In the genomic region with DNA sequence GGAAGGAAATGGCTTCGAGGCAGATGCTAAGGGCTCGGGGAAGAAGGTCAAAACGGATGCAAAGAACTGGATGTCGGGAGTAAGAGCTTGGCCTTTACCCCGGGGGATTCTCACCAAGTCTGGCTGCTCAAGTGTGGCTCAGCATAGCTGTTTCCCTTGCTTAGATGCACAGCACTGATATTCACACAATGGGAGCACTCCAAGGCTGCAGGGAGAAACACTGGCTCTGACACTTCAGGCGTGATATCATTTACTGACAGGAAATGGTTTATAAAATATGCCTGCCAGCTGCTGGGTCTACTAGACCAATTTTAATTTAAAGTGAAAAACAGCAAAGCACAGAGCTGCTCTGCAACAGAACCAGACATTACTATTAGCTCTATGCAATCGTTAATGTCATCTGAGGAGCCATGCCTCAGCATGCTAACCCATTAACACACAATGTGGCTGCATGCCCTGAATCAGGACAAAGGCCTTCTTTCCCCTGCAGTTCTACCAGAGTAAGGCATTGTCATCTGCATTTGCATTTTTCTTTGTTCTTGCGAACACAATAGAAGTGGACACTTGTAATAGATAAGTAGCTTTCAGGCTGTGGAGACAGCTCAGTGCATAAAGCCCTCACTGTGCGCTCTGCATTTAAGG, we compare ENCODE assay signal across 31 mouse cellular contexts.
A peak's percentile ranks its signal among the peaks of the same experiment; 100 is the strongest.
DNase-seq lines count a peak whose midpoint lies in the region; ATAC-seq lines count a peak whose summit lies in the region.
"Had no signal": no experiment of that assay in that cellular context is flagged by ENCODE, and none has a peak within 500 bp of the region (broad histone marks: within the 10 kb centered on the region; RNA-seq: fewer than 3 reads in every experiment).

No protein-coding gene starts in this region.

- 59% methylated on average over 9 of the region's 9 CpGs for WGBS in forebrain, embryonic 15.5 days
- WGBS in forebrain, embryonic 12.5 days: 71% methylated on average over 9 of the region's 9 CpGs
- WGBS in neural tube, embryonic 13.5 days: 63% methylated on average over 9 of the region's 9 CpGs
- 60% methylated on average over 9 of the region's 9 CpGs for WGBS in forebrain, embryonic 16.5 days

- no peaks in the 10 kb centered on the region for H3K27me3 ChIP-seq in forebrain, embryonic 15.5 days
- H3K27me3 ChIP-seq in forebrain, embryonic 12.5 days: no peaks in the 10 kb centered on the region
- no peaks in the 10 kb centered on the region for H3K27me3 ChIP-seq in neural tube, embryonic 13.5 days
- no peaks in the 10 kb centered on the region for H3K27me3 ChIP-seq in forebrain, embryonic 16.5 days (replicated peaks; ENCODE audit: control insufficient read depth, insufficient read depth, low read length)
- H3K27me3 ChIP-seq: heart, embryonic 13.5 days; hindbrain, embryonic 12.5 days; liver, embryonic 13.5 days; Patski had no signal

- no peak overlapping the region for H3K9ac ChIP-seq in forebrain, embryonic 15.5 days (replicated peaks)
- no peak overlapping the region for H3K9ac ChIP-seq in forebrain, embryonic 12.5 days
- H3K9ac ChIP-seq in neural tube, embryonic 13.5 days: no peak overlapping the region
- H3K9ac ChIP-seq in forebrain, embryonic 16.5 days (replicated peaks; ENCODE audit: low read depth, low read length): no peak overlapping the region
- H3K9ac ChIP-seq: heart, embryonic 13.5 days; hindbrain, embryonic 12.5 days; liver, embryonic 13.5 days had no signal

- H3K4me3 ChIP-seq in forebrain, embryonic 15.5 days: no peak overlapping the region
- H3K4me3 ChIP-seq in forebrain, embryonic 12.5 days (replicated peaks): no peak overlapping the region
- no peak overlapping the region for H3K4me3 ChIP-seq in neural tube, embryonic 13.5 days
- H3K4me3 ChIP-seq in forebrain, embryonic 16.5 days (replicated peaks; ENCODE audit: low read length): no peak overlapping the region
- H3K4me3 ChIP-seq: embryonic facial prominence, embryonic 10.5 days; heart, adult 2 months; heart, embryonic 13.5 days; hindbrain, embryonic 12.5 days; left cerebral cortex, adult 2 months; liver, embryonic 13.5 days; myocyte had no signal

- H3K4me1 ChIP-seq in forebrain, embryonic 15.5 days: peaks cover 11% of the 10 kb centered on the region
- no peaks in the 10 kb centered on the region for H3K4me1 ChIP-seq in forebrain, embryonic 12.5 days
- 0 out of 2 replicates have a peak, but pooled peaks cover 4% of the 10 kb centered on the region for H3K4me1 ChIP-seq in neural tube, embryonic 13.5 days (replicated peaks)
- peaks cover 6% of the 10 kb centered on the region; the same call in 1 of the 2 replicates for H3K4me1 ChIP-seq in forebrain, embryonic 16.5 days (replicated peaks; ENCODE audit: control insufficient read depth, insufficient read depth, low read length)
- H3K4me1 ChIP-seq: heart, embryonic 13.5 days; hindbrain, embryonic 12.5 days; liver, embryonic 13.5 days had no signal

- H3K9me3 ChIP-seq in forebrain, embryonic 15.5 days: no peaks in the 10 kb centered on the region
- H3K9me3 ChIP-seq in forebrain, embryonic 12.5 days: no peaks in the 10 kb centered on the region
- no peaks in the 10 kb centered on the region for H3K9me3 ChIP-seq in neural tube, embryonic 13.5 days
- H3K9me3 ChIP-seq in forebrain, embryonic 16.5 days (ENCODE audit: control insufficient read depth, low read length): no peaks in the 10 kb centered on the region
- H3K9me3 ChIP-seq: embryonic facial prominence, embryonic 10.5 days; heart, embryonic 13.5 days; hindbrain, embryonic 12.5 days; liver, embryonic 13.5 days had no signal

- no peak for DNase-seq in neural tube, embryonic 10.5 days (ENCODE audit: extremely low spot score, low spot score)
- peak; percentile 42 for DNase-seq in telencephalon, adult 2 months (ENCODE audit: low read depth, low spot score)
- DNase-seq in kidney, adult 11 months: no peak
- DNase-seq in testis, postnatal 10 days (ENCODE audit: low spot score): no peak
- DNase-seq: adrenal gland, adult 8-10 months; cerebellum, adult 9-11 months; gastrocnemius, postnatal 36 days; heart, adult 2 months; heart, postnatal 14 days; kidney, adult 9 months; kidney, postnatal 25 days; liver, embryonic 13.5 days; lung, adult 2 months; lung, postnatal 4 days; midbrain, embryonic 14.5 days; right cerebral cortex, postnatal 4 days; thymus, adult 2 months; thymus, postnatal 4 days had no signal

- peak overlapping the region; percentile 60 for H3K27ac ChIP-seq in forebrain, embryonic 15.5 days (replicated peaks)
- no peak overlapping the region for H3K27ac ChIP-seq in forebrain, embryonic 12.5 days
- H3K27ac ChIP-seq in neural tube, embryonic 13.5 days (replicated peaks): peak overlapping the region; percentile 43
- H3K27ac ChIP-seq in forebrain, embryonic 16.5 days (ENCODE audit: low read length): no peak overlapping the region; the same call in 1 of the 2 replicates
- H3K27ac ChIP-seq: embryonic facial prominence, embryonic 10.5 days; heart, adult 2 months; heart, embryonic 13.5 days; hindbrain, embryonic 12.5 days; left cerebral cortex, adult 2 months; liver, embryonic 13.5 days had no signal

- H3K36me3 ChIP-seq in forebrain, embryonic 15.5 days: no peaks in the 10 kb centered on the region
- H3K36me3 ChIP-seq in forebrain, embryonic 12.5 days (replicated peaks): no peaks in the 10 kb centered on the region
- H3K36me3 ChIP-seq in neural tube, embryonic 13.5 days: no peaks in the 10 kb centered on the region
- no peaks in the 10 kb centered on the region for H3K36me3 ChIP-seq in forebrain, embryonic 16.5 days (ENCODE audit: control insufficient read depth, insufficient read depth)
- H3K36me3 ChIP-seq: embryonic facial prominence, embryonic 10.5 days; G1E; heart, embryonic 13.5 days; hindbrain, embryonic 12.5 days; liver, embryonic 13.5 days had no signal

- H3K4me2 ChIP-seq in forebrain, embryonic 15.5 days (replicated peaks): no peak overlapping the region
- no peak overlapping the region for H3K4me2 ChIP-seq in forebrain, embryonic 12.5 days
- no peak overlapping the region for H3K4me2 ChIP-seq in neural tube, embryonic 13.5 days
- H3K4me2 ChIP-seq in forebrain, embryonic 16.5 days (ENCODE audit: low read length): no peak overlapping the region
- H3K4me2 ChIP-seq: heart, embryonic 13.5 days; hindbrain, embryonic 12.5 days; liver, embryonic 13.5 days had no signal

- peak; percentile 75 for ATAC-seq in forebrain, embryonic 15.5 days (replicated peaks)
- ATAC-seq in forebrain, embryonic 12.5 days (ENCODE audit: low FRiP score): no peak
- no peak for ATAC-seq in neural tube, embryonic 13.5 days (ENCODE audit: low read depth)
- peak; percentile 76 for ATAC-seq in forebrain, embryonic 16.5 days
- ATAC-seq: activated CD4-positive, CD25-positive, alpha-beta regulatory T cell, adult 4 months; inflammation-experienced regulatory T-cells, adult 6 months; Patski had no signal

Comparison
In these comparisons a context has a peak if more than half of its experiments do, and no peak if none do; other contexts are left out.
1. ATAC-seq: peak in forebrain, embryonic 15.5 days (single experiment) and forebrain, embryonic 16.5 days (single experiment); none in forebrain, embryonic 12.5 days (single experiment) and neural tube, embryonic 13.5 days (single experiment).
2. H3K27ac ChIP-seq: peak in forebrain, embryonic 15.5 days (single experiment) and neural tube, embryonic 13.5 days (single experiment); none in forebrain, embryonic 12.5 days (single experiment) and forebrain, embryonic 16.5 days (single experiment).